Mouse (Mus musculus): Measurements from ENCODE around the gene Gpr153. TPM values are rescaled to one million over a fixed set of nuclear protein-coding genes. Genes with fewer than 3 reads are reported as not detected.

The Gpr153 gene
- polyA plus RNA-seq, 1 experiment from 2014 or later = 18.2 TPM

DNA sequence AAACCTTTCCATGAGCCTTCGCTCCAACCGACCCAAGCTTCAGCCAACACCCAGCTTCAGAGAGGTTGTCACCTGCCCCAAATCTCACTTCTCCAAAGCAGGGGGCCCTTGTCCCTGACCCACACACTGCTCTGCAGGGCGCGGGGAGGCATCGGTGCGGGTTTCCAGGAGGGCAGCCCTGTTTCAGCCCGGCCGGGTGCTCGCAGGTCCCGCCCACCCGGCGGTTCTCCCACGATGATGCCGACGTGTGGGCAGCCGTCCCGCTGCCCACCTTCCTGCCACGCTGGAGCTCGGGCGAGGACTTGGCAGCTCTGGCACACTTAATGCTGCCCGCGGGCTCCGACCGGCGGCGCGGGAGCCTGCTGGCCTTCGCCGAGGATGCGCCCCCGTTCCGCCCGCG lies 8.7 kb downstream of the Gpr153 start:
- ATAC-seq (ENCODE audit: insufficient number of reproducible peaks, insufficient read depth, low FRiP score, low read depth) = no peak
- Histone ChIP-seq H3K27me3 (ENCODE audit: control insufficient read depth, insufficient read depth, low read length) (peaks cover 78% of the 10 kb centered on the region), H3K27ac (replicated peaks in 1 of 2; ENCODE audit: control insufficient read depth in 1 of 2, insufficient read depth in 1 of 2, low read depth in 2 of 2, low read length in 2 of 2) (no peak overlapping the region), H3K4me1 (ENCODE audit: control insufficient read depth in 2 of 2, insufficient read depth in 2 of 2, low read length in 2 of 2) (peaks cover 4 to 15% of the 10 kb centered on the region in 2 experiments; a peak in 3 of 4 replicates), H3K36me3 (ENCODE audit: control insufficient read depth, insufficient read depth, low read length) (peaks cover 26% of the 10 kb centered on the region), H3K4me2 (ENCODE audit: low read length) (peak overlapping the region; percentile 58), H3K4me3 (ENCODE audit: control insufficient read depth in 1 of 2, insufficient read depth in 1 of 2, low read depth in 1 of 2, low read length in 2 of 2) (peak overlapping the region; percentile 10 to 27), H3K9me3 (ENCODE audit: control insufficient read depth, low read length) (no peaks in the 10 kb centered on the region), H3K9ac (ENCODE audit: low read length) (peak overlapping the region; percentile 46; the same call in 1 of the 2 replicates)
- 22% methylated on average over 33 of the region's 34 CpGs for WGBS

DNA sequence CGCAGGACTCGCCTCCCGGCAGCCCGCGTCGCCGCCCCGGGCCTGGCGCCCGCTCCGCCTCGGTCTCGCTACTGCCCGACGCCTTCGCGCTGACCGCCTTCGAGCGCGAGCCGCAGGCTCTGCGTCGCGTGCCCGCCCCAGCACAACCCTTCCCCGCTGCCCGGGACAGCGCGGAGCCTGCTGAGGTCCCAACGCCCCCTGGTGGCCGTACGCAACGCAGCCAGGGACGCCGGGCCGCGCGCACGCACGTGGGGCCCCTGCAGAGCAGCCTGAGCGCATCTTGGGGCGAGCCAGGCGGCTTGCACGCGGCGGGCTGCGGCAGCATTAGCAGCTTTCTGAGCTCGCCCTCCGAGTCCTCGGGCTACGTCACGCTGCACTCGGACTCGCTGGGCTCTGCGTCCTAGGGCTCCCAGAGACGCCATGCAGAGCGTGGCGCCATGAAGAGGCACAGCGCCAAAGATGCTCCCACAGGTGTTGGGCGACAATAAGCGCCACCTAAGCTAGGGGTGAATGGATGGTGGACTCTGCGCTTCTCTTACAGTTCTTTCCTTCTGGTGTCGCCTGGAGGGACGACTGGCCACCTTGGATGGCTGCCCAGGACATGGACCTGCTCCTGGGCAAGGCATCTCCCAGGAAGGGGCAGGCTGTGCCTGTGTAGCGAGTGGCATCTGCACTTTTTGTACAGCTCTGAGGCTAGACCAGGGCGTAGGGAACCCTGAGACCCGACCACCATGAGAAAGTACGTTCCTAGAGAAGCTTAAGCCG lies 9.3 kb downstream of the Gpr153 start:
- Histone ChIP-seq H3K9ac (ENCODE audit: low read length) (peak overlapping the region; percentile 46; the same call in 1 of the 2 replicates), H3K4me3 (ENCODE audit: control insufficient read depth in 1 of 2, insufficient read depth in 1 of 2, low read depth in 1 of 2, low read length in 2 of 2) (peak overlapping the region; percentile 10 to 27), H3K36me3 (ENCODE audit: control insufficient read depth, insufficient read depth, low read length) (peaks cover 23% of the 10 kb centered on the region), H3K9me3 (ENCODE audit: control insufficient read depth, low read length) (no peaks in the 10 kb centered on the region), H3K27ac (replicated peaks in 1 of 2; ENCODE audit: control insufficient read depth in 1 of 2, insufficient read depth in 1 of 2, low read depth in 2 of 2, low read length in 2 of 2) (no peak overlapping the region), H3K4me1 (ENCODE audit: control insufficient read depth in 2 of 2, insufficient read depth in 2 of 2, low read length in 2 of 2) (peaks cover 4 to 15% of the 10 kb centered on the region in 2 experiments; a peak in 3 of 4 replicates), H3K4me2 (ENCODE audit: low read length) (peak overlapping the region; percentile 58), H3K27me3 (ENCODE audit: control insufficient read depth, insufficient read depth, low read length) (peaks cover 84% of the 10 kb centered on the region)
- ATAC-seq (ENCODE audit: insufficient number of reproducible peaks, insufficient read depth, low FRiP score, low read depth) = peak; percentile 59
- WGBS = 5% methylated on average over 68 of the region's 70 CpGs

DNA sequence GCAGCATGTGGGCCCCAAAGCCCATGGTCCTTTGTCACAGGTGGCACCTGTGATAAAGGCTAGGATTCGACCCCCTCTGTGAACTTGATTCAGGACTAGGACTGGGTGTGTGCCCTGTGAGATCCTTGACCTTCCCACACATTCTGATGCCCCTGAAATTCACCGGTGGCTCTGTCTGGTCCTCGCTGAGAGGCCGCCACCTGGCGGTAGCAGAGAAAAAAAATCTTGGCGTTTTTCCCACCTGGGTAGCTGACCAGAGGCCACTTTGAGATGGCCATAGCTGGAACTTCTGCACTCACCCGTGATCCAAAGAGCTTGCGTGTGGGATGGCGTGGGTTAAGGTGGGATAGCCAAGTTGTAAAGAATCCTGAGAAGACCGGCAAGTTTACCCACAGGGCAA lies 11.5 kb downstream of the Gpr153 start:
- Histone ChIP-seq H3K4me1 (ENCODE audit: control insufficient read depth in 2 of 2, insufficient read depth in 2 of 2, low read length in 2 of 2) (peaks cover 4 to 19% of the 10 kb centered on the region in 2 experiments; a peak in 3 of 4 replicates), H3K36me3 (ENCODE audit: control insufficient read depth, insufficient read depth, low read length) (peaks cover 14% of the 10 kb centered on the region), H3K9ac (ENCODE audit: low read length) (no peak overlapping the region), H3K27ac (replicated peaks in 1 of 2; ENCODE audit: control insufficient read depth in 1 of 2, insufficient read depth in 1 of 2, low read depth in 2 of 2, low read length in 2 of 2) (no peak overlapping the region), H3K4me3 (ENCODE audit: control insufficient read depth in 1 of 2, insufficient read depth in 1 of 2, low read depth in 1 of 2, low read length in 2 of 2) (no peak overlapping the region), H3K27me3 (ENCODE audit: control insufficient read depth, insufficient read depth, low read length) (peaks cover 89% of the 10 kb centered on the region), H3K4me2 (ENCODE audit: low read length) (no peak overlapping the region), H3K9me3 (ENCODE audit: control insufficient read depth, low read length) (no peaks in the 10 kb centered on the region)
- ATAC-seq (ENCODE audit: insufficient number of reproducible peaks, insufficient read depth, low FRiP score, low read depth) = no peak
- 3% methylated on average over 10 of the region's 10 CpGs for WGBS

DNA sequence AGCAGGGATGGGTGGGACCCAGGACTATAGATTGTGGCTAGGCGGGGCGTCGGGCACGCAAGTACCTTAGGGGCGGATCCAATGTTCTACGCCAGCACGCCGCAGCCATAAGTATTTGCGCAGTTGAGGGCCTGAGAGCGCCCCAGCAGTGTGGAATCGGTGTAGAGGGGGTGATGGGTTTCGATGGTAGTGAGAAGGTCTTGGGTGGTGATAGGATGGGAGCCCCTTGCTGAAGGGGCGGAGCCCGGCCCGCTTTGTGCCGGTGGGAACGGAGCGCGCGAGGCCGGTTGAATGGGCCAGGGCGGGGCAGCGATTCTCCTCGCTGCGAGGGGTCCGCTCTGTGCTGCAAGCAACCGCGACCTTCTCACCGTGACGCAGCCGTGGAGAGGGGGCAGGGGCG lies 12.2 kb downstream of the Gpr153 start:
- no peak overlapping the region for H3K4me2 ChIP-seq (ENCODE audit: low read length)
- H3K9me3 ChIP-seq (ENCODE audit: control insufficient read depth, low read length) = no peaks in the 10 kb centered on the region
- H3K27ac ChIP-seq (replicated peaks in 1 of 2; ENCODE audit: control insufficient read depth in 1 of 2, insufficient read depth in 1 of 2, low read depth in 2 of 2, low read length in 2 of 2) = no peak overlapping the region
- no peak for ATAC-seq (ENCODE audit: insufficient number of reproducible peaks, insufficient read depth, low FRiP score, low read depth)
- H3K4me1 ChIP-seq (ENCODE audit: control insufficient read depth in 2 of 2, insufficient read depth in 2 of 2, low read length in 2 of 2) = peaks cover 4 to 19% of the 10 kb centered on the region in 2 experiments; a peak in 3 of 4 replicates
- H3K9ac ChIP-seq (ENCODE audit: low read length) = no peak overlapping the region
- WGBS = 6% methylated on average over 32 of the region's 32 CpGs
- H3K36me3 ChIP-seq (ENCODE audit: control insufficient read depth, insufficient read depth, low read length) = peaks cover 8% of the 10 kb centered on the region; the same call in 1 of the 2 replicates
- peaks cover 89% of the 10 kb centered on the region for H3K27me3 ChIP-seq (ENCODE audit: control insufficient read depth, insufficient read depth, low read length)
- no peak overlapping the region for H3K4me3 ChIP-seq (ENCODE audit: control insufficient read depth in 1 of 2, insufficient read depth in 1 of 2, low read depth in 1 of 2, low read length in 2 of 2)

DNA sequence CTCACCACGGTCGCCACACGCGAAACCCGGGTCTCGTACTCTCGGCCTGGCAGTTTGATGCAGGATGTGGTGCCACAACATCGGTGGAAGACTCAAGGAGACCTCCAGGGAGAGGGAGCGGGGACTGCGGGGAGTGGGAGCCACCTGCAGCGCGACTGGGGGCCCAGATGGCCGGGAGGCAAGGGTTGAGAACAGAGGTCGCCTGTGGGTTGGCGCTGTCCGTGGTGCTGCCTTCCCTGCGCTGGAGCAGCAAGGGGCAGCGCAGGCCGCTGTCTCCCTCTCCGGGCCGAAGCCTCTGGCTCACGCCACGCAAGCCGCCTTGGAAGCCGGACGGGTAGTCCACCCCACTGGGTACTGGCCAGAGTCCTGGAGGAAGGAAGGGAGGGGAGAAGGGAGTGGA lies 12.9 kb downstream of the Gpr153 start:
- Histone ChIP-seq H3K9ac (ENCODE audit: low read length) (no peak overlapping the region), H3K9me3 (ENCODE audit: control insufficient read depth, low read length) (no peaks in the 10 kb centered on the region), H3K4me2 (ENCODE audit: low read length) (no peak overlapping the region), H3K36me3 (ENCODE audit: control insufficient read depth, insufficient read depth, low read length) (peaks cover 5% of the 10 kb centered on the region; the same call in 1 of the 2 replicates), H3K27ac (replicated peaks in 1 of 2; ENCODE audit: control insufficient read depth in 1 of 2, insufficient read depth in 1 of 2, low read depth in 2 of 2, low read length in 2 of 2) (no peak overlapping the region), H3K4me1 (ENCODE audit: control insufficient read depth in 2 of 2, insufficient read depth in 2 of 2, low read length in 2 of 2) (peaks cover 4 to 19% of the 10 kb centered on the region in 2 experiments; a peak in 3 of 4 replicates), H3K4me3 (ENCODE audit: control insufficient read depth in 1 of 2, insufficient read depth in 1 of 2, low read depth in 1 of 2, low read length in 2 of 2) (no peak overlapping the region), H3K27me3 (ENCODE audit: control insufficient read depth, insufficient read depth, low read length) (peaks cover 89% of the 10 kb centered on the region)
- no peak for ATAC-seq (ENCODE audit: insufficient number of reproducible peaks, insufficient read depth, low FRiP score, low read depth)
- WGBS = 7% methylated on average over 26 of the region's 26 CpGs

DNA sequence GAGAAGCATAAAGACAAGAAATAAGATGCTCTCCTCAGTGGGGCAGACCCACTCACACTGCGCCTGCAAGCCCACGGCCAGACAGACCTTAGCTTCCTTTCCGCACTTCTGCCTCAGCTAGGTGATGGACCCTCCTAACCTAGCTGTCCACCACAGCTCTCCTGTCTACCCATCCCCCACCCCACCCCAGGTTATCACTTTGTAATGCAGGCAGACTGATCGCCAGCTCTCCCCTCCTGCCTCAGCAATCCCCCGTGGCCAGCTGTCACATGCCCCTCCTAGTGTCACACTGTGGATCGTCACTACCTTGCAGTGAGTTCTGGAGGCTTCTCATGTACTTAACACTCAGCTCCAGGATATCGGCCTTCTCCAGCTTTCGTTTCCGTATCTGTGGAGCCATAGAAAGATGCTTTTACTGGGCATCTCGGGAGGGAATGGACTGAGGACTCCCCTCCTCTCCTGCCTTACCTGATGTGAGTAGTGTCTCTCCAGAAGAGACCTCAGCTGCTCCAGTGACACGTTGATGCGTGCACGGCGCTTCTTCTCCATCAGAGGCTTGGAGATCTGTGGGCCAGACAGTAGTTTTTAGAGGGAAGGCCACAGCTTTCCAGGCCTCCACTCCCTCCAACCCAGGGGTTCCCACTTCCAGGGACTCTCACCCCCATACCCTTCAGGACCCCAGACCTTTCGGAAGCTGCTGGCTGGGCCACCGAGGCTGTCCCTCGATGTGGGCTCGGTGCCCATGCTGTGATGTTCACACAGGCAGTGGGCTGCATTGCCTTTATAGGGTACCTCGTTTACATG lies 13.5 kb downstream of the Gpr153 start:
- Histone ChIP-seq H3K4me2 (ENCODE audit: low read length) (no peak overlapping the region), H3K27ac (replicated peaks in 1 of 2; ENCODE audit: control insufficient read depth in 1 of 2, insufficient read depth in 1 of 2, low read depth in 2 of 2, low read length in 2 of 2) (no peak overlapping the region), H3K4me3 (ENCODE audit: control insufficient read depth in 1 of 2, insufficient read depth in 1 of 2, low read depth in 1 of 2, low read length in 2 of 2) (no peak overlapping the region), H3K9me3 (ENCODE audit: control insufficient read depth, low read length) (no peaks in the 10 kb centered on the region), H3K4me1 (ENCODE audit: control insufficient read depth in 2 of 2, insufficient read depth in 2 of 2, low read length in 2 of 2) (peaks cover 4 to 19% of the 10 kb centered on the region in 2 experiments; a peak in 3 of 4 replicates), H3K9ac (ENCODE audit: low read length) (no peak overlapping the region), H3K27me3 (ENCODE audit: control insufficient read depth, insufficient read depth, low read length) (peaks cover 89% of the 10 kb centered on the region), H3K36me3 (ENCODE audit: control insufficient read depth, insufficient read depth, low read length) (peaks cover 5% of the 10 kb centered on the region; the same call in 1 of the 2 replicates)
- no peak for ATAC-seq (ENCODE audit: insufficient number of reproducible peaks, insufficient read depth, low FRiP score, low read depth)
- 20% methylated on average over 19 of the region's 19 CpGs for WGBS

DNA sequence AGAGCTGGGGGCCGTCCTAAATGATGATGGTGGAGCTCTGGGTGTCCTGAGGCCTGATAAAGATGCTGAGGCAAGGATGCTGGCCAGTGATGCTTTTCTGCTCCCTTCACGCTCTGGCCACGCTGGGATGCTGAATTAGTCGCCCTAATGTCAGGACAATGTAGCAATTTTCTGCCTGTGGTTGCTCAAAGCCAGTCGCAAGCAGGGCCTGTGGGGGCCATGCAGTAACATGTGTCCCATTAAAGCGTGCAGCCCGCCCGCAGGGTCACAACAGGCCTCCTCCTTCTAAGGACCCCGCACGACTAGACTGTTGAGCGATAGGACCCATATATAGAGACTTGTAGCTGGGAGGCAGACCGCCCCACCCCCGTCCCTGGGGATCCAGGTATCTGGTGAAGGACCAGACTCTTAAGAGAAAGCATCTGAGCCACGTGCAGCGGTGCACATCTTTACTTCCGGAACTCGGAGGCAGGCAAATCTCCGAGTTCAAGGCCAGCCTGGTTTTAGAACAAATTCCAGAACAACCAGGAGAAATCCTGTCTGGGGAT lies 14.4 kb downstream of the Gpr153 start:
- ATAC-seq (ENCODE audit: insufficient number of reproducible peaks, insufficient read depth, low FRiP score, low read depth) = no peak
- H3K4me3 ChIP-seq (ENCODE audit: control insufficient read depth in 1 of 2, insufficient read depth in 1 of 2, low read depth in 1 of 2, low read length in 2 of 2) = no peak overlapping the region
- no peaks in the 10 kb centered on the region for H3K9me3 ChIP-seq (ENCODE audit: control insufficient read depth, low read length)
- peaks cover 91% of the 10 kb centered on the region for H3K27me3 ChIP-seq (ENCODE audit: control insufficient read depth, insufficient read depth, low read length)
- no peak overlapping the region for H3K4me2 ChIP-seq (ENCODE audit: low read length)
- no peak overlapping the region for H3K9ac ChIP-seq (ENCODE audit: low read length)
- 57% methylated on average over 18 of the region's 18 CpGs for WGBS
- H3K36me3 ChIP-seq (ENCODE audit: control insufficient read depth, insufficient read depth, low read length) = peaks cover 5% of the 10 kb centered on the region; the same call in 1 of the 2 replicates
- no peak overlapping the region for H3K27ac ChIP-seq (replicated peaks in 1 of 2; ENCODE audit: control insufficient read depth in 1 of 2, insufficient read depth in 1 of 2, low read depth in 2 of 2, low read length in 2 of 2)
- peaks cover 0 to 9% of the 10 kb centered on the region in 2 experiments; a peak in 3 of 4 replicates for H3K4me1 ChIP-seq (ENCODE audit: control insufficient read depth in 2 of 2, insufficient read depth in 2 of 2, low read length in 2 of 2)

Measured in heart, embryonic 14.5 days (tissue).